Mouse (Mus musculus): Measurements from ENCODE around the gene Cic. TPM values are rescaled to one million over a fixed set of nuclear protein-coding genes. Genes with fewer than 3 reads are reported as not detected.

Gene Cic
- polyA plus RNA-seq, 1 experiment from 2014 or later: 31.5 TPM

Small RNAs within 50 kb of the gene (microRNA-seq; reads per million reads assigned to microRNA genes)
- not detected for gene Mir7048 (ENCODE audit: borderline number of aligned reads)

Other genes starting within 250 kb of the Cic start
- 5.7 and 8.1 TPM in 2 replicates for gene Grik5, start 195.4 kb upstream of the Cic start, polyA plus RNA-seq (2014; fragmentation: Nextera tagmentation; extraction: Ambion mirVana)
- 14.9 and 15.7 TPM in 2 replicates for gene Zfp574, start 195.1 kb upstream of the Cic start, polyA plus RNA-seq (2014; fragmentation: Nextera tagmentation; extraction: Ambion mirVana)
- gene Pou2f2, start 88.0 kb upstream of the Cic start, polyA plus RNA-seq (2014; fragmentation: Nextera tagmentation; extraction: Ambion mirVana): 0.68 and 0.83 TPM in 2 replicates
- gene Dedd2, start 47.1 kb upstream of the Cic start, polyA plus RNA-seq (2014; fragmentation: Nextera tagmentation; extraction: Ambion mirVana): 5.3 and 6.7 TPM in 2 replicates
- 2.3 and 2.7 TPM in 2 replicates for gene Zfp526, start 46.3 kb upstream of the Cic start, polyA plus RNA-seq (2014; fragmentation: Nextera tagmentation; extraction: Ambion mirVana)
- 10.4 and 11.6 TPM in 2 replicates for gene Gsk3a, start 29.9 kb upstream of the Cic start, polyA plus RNA-seq (2014; fragmentation: Nextera tagmentation; extraction: Ambion mirVana)
- 20.5 and 25.0 TPM in 2 replicates for gene Erf, start 16.9 kb upstream of the Cic start, polyA plus RNA-seq (2014; fragmentation: Nextera tagmentation; extraction: Ambion mirVana)
- gene Pafah1b3, start 30.3 kb downstream of the Cic start, polyA plus RNA-seq (2014; fragmentation: Nextera tagmentation; extraction: Ambion mirVana): 141 and 158 TPM in 2 replicates
- 0.54 and 0.63 TPM in 2 replicates for gene Prr19, start 33.7 kb downstream of the Cic start, polyA plus RNA-seq (2014; fragmentation: Nextera tagmentation; extraction: Ambion mirVana)
- gene Tmem145, start 38.4 kb downstream of the Cic start, polyA plus RNA-seq (2014; fragmentation: Nextera tagmentation; extraction: Ambion mirVana): 0.17 and 0.25 TPM in 2 replicates
- 6.2 and 6.9 TPM in 2 replicates for gene Megf8, start 49.5 kb downstream of the Cic start, polyA plus RNA-seq (2014; fragmentation: Nextera tagmentation; extraction: Ambion mirVana)
- gene Cnfn, start 102.0 kb downstream of the Cic start, polyA plus RNA-seq (2014; fragmentation: Nextera tagmentation; extraction: Ambion mirVana): not detected in 2 replicates
- gene Lipe, start 131.0 kb downstream of the Cic start, polyA plus RNA-seq (2014; fragmentation: Nextera tagmentation; extraction: Ambion mirVana): 1.6 and 2.1 TPM in 2 replicates
- not detected in 2 replicates for gene Cxcl17, start 145.2 kb downstream of the Cic start, polyA plus RNA-seq (2014; fragmentation: Nextera tagmentation; extraction: Ambion mirVana)
- 1.9 and 2.3 TPM in 2 replicates for gene Ceacam1, start 209.9 kb downstream of the Cic start, polyA plus RNA-seq (2014; fragmentation: Nextera tagmentation; extraction: Ambion mirVana)

All from heart, embryonic 11.5 days (tissue).